Mouse (Mus musculus): Measurements from ENCODE around the gene Eef1akmt3. TPM values are rescaled to one million over a fixed set of nuclear protein-coding genes. Genes with fewer than 3 reads are reported as not detected.

Eef1akmt3 gene
- polyA plus RNA-seq, 1 experiment from 2014 or later, result 1.2 TPM

- no peaks in the 10 kb centered on the region for H3K36me3 ChIP-seq (ENCODE audit: control insufficient read depth, insufficient read depth, low read length)
- no peaks in the 10 kb centered on the region for H3K9me3 ChIP-seq (ENCODE audit: control insufficient read depth, low read length)
- H3K4me3 ChIP-seq (ENCODE audit: low read depth, low read length), result peak within 1 kb of the TSS; percentile 28
- no peak within 1 kb of the TSS for H3K9ac ChIP-seq (ENCODE audit: low read length)
- no peak for ATAC-seq (ENCODE audit: low FRiP score, low TSS enrichment)
- no peak for DNase-seq (ENCODE audit: low spot score)
- H3K4me1 ChIP-seq (replicated peaks; ENCODE audit: control insufficient read depth, insufficient read depth), result peaks cover 5% of the 10 kb centered on the region; the same call in 1 of the 2 replicates
- no peak for TF ChIP-seq EP300 (optimal IDR thresholded peaks at IDR 0.05)
- TF ChIP-seq CTCF (IDR thresholded peaks at IDR 0.05; ENCODE audit: low read depth), result no peak
- peaks cover 4% of the 10 kb centered on the region; the same call in 1 of the 2 replicates for H3K27me3 ChIP-seq (ENCODE audit: control insufficient read depth, insufficient read depth, low read length)
- H3K4me2 ChIP-seq (replicated peaks; ENCODE audit: low read depth), result peak within 1 kb of the TSS; percentile 55
- no peak within 1 kb of the TSS for H3K27ac ChIP-seq (replicated peaks)
- 26% methylated on average over 5 of the region's 5 CpGs for WGBS
Measured at GRCm38 (mm10) chr10:127047954-127048353, 6.6 kb upstream of the Eef1akmt3 start, which contains the start of gene Cyp27b1. Cyp27b1 (plus strand) TSS chr10:127048250.

GRCm38 (mm10) chr10:127043187-127043586, 1.9 kb upstream of the Eef1akmt3 start:
- Histone ChIP-seq H3K27ac (replicated peaks) (no peak overlapping the region), H3K9me3 (ENCODE audit: control insufficient read depth, low read length) (no peaks in the 10 kb centered on the region), H3K27me3 (ENCODE audit: control insufficient read depth, insufficient read depth, low read length) (no peaks in the 10 kb centered on the region), H3K4me1 (replicated peaks; ENCODE audit: control insufficient read depth, insufficient read depth) (no peaks in the 10 kb centered on the region; the same call in 1 of the 2 replicates), H3K36me3 (ENCODE audit: control insufficient read depth, insufficient read depth, low read length) (no peaks in the 10 kb centered on the region), H3K4me3 (ENCODE audit: low read depth, low read length) (no peak overlapping the region), H3K9ac (ENCODE audit: low read length) (no peak overlapping the region), H3K4me2 (replicated peaks; ENCODE audit: low read depth) (no peak overlapping the region)
- ATAC-seq (ENCODE audit: low FRiP score, low TSS enrichment) (no peak), DNase-seq (ENCODE audit: low spot score) (no peak)
- TF ChIP-seq CTCF (IDR thresholded peaks at IDR 0.05; ENCODE audit: low read depth), result no peak
- TF ChIP-seq EP300 (optimal IDR thresholded peaks at IDR 0.05), result no peak
- WGBS, result 93% methylated on average over 6 of the region's 6 CpGs

DNA sequence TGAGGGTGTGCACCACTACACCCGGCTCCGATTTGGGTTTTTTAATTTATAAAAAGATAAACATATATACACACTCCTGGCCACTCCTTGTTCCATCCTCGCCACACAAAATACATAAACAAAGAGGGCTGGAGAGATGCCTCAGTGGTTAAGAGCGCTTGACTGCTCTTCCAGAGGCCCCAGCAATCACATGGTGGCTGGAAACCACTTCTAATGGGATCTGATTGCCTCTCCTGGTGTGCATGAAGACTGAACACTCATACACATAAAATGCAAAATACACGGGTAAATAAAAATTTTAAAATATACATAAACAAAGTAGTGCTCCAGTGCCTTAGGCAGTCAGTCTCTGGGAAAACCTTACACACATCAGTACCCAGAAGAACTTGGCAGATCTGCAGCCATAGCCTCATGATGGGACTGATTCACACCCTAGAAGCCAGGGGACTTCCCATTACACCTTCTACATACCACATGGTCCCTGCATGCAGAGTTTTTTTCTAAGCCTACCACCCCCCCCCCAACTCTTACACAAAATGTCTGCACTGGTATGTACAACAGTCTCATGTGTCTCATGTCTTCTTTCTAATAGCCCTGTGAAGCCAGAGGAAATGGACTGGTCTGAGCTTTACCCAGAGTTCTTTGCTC, 1.3 kb upstream of the Eef1akmt3 start:
- Histone ChIP-seq H3K27ac (replicated peaks) (no peak overlapping the region), H3K4me1 (replicated peaks; ENCODE audit: control insufficient read depth, insufficient read depth) (no peaks in the 10 kb centered on the region; the same call in 1 of the 2 replicates), H3K9ac (ENCODE audit: low read length) (peak overlapping the region; percentile 67), H3K36me3 (ENCODE audit: control insufficient read depth, insufficient read depth, low read length) (no peaks in the 10 kb centered on the region), H3K4me3 (ENCODE audit: low read depth, low read length) (peak overlapping the region; percentile 85), H3K27me3 (ENCODE audit: control insufficient read depth, insufficient read depth, low read length) (no peaks in the 10 kb centered on the region), H3K9me3 (ENCODE audit: control insufficient read depth, low read length) (no peaks in the 10 kb centered on the region), H3K4me2 (replicated peaks; ENCODE audit: low read depth) (peak overlapping the region; percentile 98)
- no peak for DNase-seq (ENCODE audit: low spot score)
- 9% methylated on average over 5 of the region's 5 CpGs for WGBS
- TF ChIP-seq CTCF (IDR thresholded peaks at IDR 0.05; ENCODE audit: low read depth), result no peak
- TF ChIP-seq EP300 (optimal IDR thresholded peaks at IDR 0.05), result no peak
- no peak for ATAC-seq (ENCODE audit: low FRiP score, low TSS enrichment)

DNA sequence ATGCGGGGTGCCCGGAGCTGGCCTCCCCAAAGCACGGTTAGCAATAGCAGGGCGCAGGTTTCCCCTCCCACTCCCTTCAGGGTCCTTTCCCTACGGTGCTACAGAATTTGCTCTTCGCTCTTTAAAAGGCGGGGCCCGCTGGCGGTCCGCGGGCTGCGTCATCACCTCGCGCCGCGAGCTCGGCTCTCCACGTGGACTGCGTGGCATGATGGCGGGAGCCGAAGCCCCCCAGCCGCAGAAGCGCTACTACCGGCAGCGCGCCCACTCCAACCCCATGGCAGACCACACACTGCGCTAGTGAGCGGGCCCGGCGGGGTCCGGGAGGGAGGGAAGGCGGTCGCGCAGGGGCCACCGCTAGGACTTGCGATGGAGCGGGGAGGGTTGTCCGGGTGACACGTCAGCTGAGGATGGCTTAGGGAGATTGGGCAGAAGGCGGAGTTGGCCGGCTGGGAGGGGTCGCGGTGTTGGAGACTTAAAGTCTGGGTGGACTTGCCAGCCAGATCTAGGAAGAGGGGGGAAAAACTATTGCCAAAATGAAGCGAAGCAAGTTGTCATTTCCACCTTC, 543 bp upstream of the Eef1akmt3 start:
- under 1% methylated on average over 42 of the region's 44 CpGs for WGBS

GRCm38 (mm10) chr10:127040569-127041214, 621 bp downstream of the Eef1akmt3 start:
- H3K4me3 ChIP-seq (ENCODE audit: low read depth, low read length), result peak overlapping the region; percentile 85
- H3K36me3 ChIP-seq (ENCODE audit: control insufficient read depth, insufficient read depth, low read length), result no peaks in the 10 kb centered on the region
- DNase-seq (ENCODE audit: low spot score) (peak; percentile 54), ATAC-seq (ENCODE audit: low FRiP score, low TSS enrichment) (peak; percentile 30; the same call in 1 of the 2 replicates)
- H3K9me3 ChIP-seq (ENCODE audit: control insufficient read depth, low read length), result no peaks in the 10 kb centered on the region
- TF ChIP-seq EP300 (optimal IDR thresholded peaks at IDR 0.05), result no peak
- TF ChIP-seq CTCF (IDR thresholded peaks at IDR 0.05; ENCODE audit: low read depth), result no peak
- H3K27me3 ChIP-seq (ENCODE audit: control insufficient read depth, insufficient read depth, low read length), result no peaks in the 10 kb centered on the region
- H3K4me2 ChIP-seq (replicated peaks; ENCODE audit: low read depth), result peak overlapping the region; percentile 98
- H3K4me1 ChIP-seq (replicated peaks; ENCODE audit: control insufficient read depth, insufficient read depth), result no peaks in the 10 kb centered on the region; the same call in 1 of the 2 replicates
- 2% methylated on average over 20 of the region's 20 CpGs for WGBS
- peak overlapping the region; percentile 67 for H3K9ac ChIP-seq (ENCODE audit: low read length)
- peak overlapping the region; percentile 65 for H3K27ac ChIP-seq (replicated peaks)

More for the DNA sequence above, 543 bp upstream of the Eef1akmt3 start:
- Histone ChIP-seq H3K36me3 (ENCODE audit: control insufficient read depth, insufficient read depth, low read length) (no peaks in the 10 kb centered on the region), H3K9ac (ENCODE audit: low read length) (peak overlapping the region; percentile 67), H3K4me1 (replicated peaks; ENCODE audit: control insufficient read depth, insufficient read depth) (no peaks in the 10 kb centered on the region; the same call in 1 of the 2 replicates), H3K9me3 (ENCODE audit: control insufficient read depth, low read length) (no peaks in the 10 kb centered on the region), H3K27ac (replicated peaks) (peak overlapping the region; percentile 65), H3K4me2 (replicated peaks; ENCODE audit: low read depth) (peak overlapping the region; percentile 98), H3K27me3 (ENCODE audit: control insufficient read depth, insufficient read depth, low read length) (no peaks in the 10 kb centered on the region), H3K4me3 (ENCODE audit: low read depth, low read length) (peak overlapping the region; percentile 85)
- TF ChIP-seq EP300 (optimal IDR thresholded peaks at IDR 0.05), result no peak
- ATAC-seq (ENCODE audit: low FRiP score, low TSS enrichment) (peak; percentile 81), DNase-seq (ENCODE audit: low spot score) (peak; percentile 91)

All from stomach, postnatal 0 days (tissue).